Mouse (Mus musculus): ENCODE measurements at regions not wholly inside any gene's neighbourhood (a gene's known extent, or its start where the extent isn't known, plus 50 kb on each side); places are given as distances from the start of the nearest gene placed in this dataset.
A peak's percentile ranks its signal among the peaks of the same experiment; 100 is the strongest.

DNA sequence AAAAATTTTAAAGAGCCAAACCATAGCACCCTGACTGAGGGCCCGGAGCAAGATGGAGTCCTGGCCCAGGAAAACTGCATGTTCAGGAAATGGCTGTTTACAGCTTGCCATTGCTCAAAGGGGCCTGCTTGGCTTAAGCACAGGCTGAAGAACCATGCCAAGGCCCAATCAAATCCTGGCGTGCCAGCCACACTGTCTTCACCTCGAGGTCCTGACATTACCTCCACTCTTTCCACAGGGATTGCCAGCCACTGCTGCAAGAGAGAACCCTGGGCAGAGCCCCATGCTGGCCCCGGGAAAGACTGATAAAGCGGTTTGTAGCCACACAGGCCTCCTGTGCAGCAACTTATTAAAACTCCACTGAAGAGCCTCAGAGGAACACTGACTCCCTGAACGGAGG is 199.6 kb downstream of the Cog6 start:
- DNase-seq (ENCODE audit: low read depth in 2 of 2, low spot score in 2 of 2) = no peak

DNA sequence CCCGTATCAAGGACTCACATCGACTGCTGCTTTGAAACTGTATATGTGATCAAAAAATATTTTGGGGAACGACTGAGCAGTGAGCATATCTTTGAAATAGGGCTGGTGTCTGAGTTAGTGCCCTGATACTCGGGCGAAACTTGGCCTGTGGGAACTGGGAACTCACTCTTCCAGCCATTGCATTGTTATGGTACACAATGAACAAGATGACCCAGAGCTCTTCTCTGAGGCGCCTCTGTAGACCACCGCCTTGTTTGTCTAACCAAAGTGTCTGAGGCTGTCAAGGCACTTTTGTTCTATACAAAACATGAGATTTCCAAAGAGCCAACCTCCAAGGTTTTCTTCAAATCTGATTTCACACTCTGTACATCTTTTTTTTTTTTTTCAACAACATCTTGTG is 201.5 kb downstream of the Cog6 start:
- DNase-seq (ENCODE audit: low read depth in 2 of 2, low spot score in 2 of 2) = no peak

DNA sequence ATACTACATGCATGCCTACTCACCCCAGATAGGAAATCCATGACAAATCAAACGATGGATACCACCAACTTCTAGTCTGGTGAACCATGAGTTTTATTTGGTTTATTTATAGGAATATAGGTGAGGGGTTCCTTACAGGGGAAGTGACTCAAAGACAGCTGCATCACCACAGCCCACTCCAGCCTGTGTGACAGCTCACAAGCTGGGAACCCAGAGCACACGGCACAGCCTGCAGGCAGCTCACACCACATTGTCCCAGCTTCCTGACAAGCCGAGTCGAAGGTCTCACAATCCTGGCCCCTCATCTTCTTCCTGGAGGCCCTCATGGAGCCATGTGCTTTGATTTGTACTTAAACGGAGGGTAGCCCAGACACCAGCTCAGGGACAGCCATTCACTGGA is 214.7 kb downstream of the Cog6 start:
- DNase-seq (ENCODE audit: low read depth in 2 of 2, low spot score in 2 of 2) = no peak

DNA sequence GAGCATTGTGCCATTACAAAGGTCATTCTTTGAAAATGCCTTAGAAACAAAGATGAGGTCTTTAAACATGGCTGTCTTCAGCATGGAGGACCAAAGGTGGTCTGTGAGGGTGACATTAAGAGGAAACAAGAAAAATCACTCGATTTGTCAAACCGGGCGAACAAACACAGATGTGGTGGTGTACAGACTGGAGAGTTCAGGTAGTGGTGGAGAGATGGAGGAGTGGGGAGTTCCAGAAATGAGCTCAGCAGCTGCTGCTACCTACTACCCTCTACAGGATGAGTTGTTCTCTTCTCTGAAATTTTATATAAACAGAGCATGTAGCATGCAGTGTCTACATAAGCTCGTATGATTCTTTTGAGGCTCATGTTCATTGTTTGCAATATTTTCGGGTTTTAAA is 215.6 kb downstream of the Cog6 start:
- no peak for DNase-seq (ENCODE audit: low read depth in 2 of 2, low spot score in 2 of 2)

DNA sequence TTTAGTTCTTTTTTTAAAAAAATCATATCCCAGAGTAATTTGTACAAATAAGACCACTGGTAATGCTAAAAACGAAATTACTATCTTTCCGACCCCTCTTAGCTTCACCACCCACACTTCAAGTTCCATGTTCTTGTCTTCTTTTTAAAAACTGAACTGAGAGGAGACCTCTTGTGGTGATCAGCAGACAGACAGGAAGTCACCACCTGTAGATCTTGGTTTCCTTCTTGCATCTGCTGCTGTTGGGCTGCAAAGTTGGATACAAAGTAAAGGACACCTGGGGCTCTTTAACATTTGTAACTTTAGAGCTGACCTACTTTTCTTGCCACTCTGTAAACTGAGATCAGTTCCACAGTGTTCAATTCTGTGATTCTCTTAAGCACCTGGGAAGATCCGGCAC is 216.4 kb downstream of the Cog6 start:
- DNase-seq (ENCODE audit: low read depth in 2 of 2, low spot score in 2 of 2) = peak in 1 of 2 experiments; percentile 38

DNA sequence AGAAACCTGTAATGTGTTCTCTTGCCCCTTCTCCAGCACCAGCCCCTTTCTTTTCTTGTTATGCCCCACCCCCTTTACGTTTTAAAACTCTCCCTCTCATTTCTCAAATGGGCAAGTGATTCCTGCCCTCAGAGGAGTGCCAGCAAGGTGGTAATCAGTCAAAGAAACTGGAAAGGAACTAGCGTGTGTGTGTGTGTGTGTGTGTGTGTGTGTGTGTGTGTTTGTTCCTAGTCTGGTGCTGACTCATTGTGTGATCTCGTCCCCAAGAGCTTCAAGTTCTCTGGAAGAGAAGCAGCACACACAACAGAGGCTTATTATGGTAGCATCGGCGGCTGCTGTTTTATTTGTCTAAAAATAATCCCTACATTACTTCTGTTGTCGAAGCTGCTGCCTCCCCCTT is 219.2 kb downstream of the Cog6 start:
- DNase-seq (ENCODE audit: low read depth in 2 of 2, low spot score in 2 of 2) = peak in 1 of 2 experiments; percentile 9

DNA sequence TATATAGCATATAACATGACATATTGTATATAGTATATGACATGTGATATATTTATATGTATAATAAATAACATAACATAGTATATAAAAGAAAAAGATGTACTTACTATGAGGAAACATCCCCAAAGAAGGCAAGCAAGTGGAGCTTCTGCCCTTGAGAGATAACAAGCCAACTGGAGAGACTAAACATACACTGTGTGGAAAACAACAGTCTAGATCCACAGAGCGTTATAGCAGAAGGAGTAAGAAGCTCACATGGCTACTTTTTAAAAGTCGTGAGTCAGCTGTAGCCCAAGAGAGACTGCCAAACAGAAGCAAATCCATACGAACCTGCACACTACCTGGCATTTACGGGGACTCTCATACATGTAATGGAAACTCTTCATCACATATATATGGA is 219.9 kb downstream of the Cog6 start:
- no peak for DNase-seq (ENCODE audit: low read depth in 2 of 2, low spot score in 2 of 2)

DNA sequence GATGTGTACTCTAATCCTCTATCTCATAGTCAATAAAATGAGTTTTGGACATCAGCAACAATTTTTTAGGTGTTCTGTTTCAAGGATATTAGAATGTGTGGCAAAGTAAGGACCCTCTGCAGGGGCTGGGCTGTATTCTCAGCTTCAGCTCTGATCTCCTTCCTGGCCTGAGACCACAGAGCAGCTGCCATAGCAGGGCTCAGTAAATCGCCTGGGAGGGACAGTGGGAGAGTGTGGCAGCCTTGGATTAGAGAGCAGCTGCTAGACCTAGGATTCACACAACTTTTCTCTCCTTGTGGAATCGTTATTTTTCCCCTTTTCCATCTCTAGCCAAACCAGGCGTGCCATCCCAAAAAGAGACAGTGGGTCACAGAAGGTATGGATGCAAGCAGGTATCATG is 222.8 kb downstream of the Cog6 start:
- DNase-seq (ENCODE audit: low read depth in 2 of 2, low spot score in 2 of 2) = no peak

DNA sequence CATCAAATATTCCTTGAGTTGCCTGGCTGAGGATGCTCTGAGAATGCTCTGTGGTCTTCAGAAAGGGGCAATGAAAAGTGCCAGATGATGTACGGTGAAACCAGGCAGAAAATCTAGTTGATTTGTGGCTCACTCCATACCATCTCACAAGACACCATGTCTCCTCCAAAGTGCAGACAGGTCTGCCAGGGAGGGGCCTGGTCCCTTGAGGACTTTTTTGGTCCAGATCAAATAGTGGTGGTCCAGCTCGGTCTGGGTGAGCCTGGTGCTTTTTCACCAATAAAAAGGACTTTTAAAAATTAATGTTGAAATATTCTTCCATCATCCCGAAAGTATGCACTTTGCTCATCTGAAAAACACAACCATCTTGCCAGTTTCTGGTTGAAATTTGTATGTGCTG is 224.2 kb downstream of the Cog6 start:
- no peak for DNase-seq (ENCODE audit: low read depth in 2 of 2, low spot score in 2 of 2)

DNA sequence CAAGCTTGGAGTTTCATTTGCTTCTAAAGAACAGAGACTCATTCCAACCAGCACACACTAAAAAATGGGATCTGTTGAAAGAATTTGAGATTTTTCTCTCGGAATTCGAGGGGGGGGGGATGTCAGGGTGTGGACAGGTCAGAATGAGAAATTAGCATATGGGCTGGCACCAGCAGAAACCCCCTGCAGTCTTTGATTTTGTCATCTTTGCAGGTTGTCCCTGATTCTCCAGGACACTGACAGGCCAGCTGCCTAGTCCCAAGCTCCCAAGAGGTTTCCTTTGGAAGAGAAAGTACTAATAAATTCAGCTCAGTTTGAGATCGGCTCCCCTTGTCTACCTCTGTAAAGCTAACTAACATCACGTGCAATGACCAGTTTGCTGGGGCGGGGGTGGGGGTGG is 224.9 kb downstream of the Cog6 start:
- DNase-seq (ENCODE audit: low read depth in 2 of 2, low spot score in 2 of 2) = no peak

DNA sequence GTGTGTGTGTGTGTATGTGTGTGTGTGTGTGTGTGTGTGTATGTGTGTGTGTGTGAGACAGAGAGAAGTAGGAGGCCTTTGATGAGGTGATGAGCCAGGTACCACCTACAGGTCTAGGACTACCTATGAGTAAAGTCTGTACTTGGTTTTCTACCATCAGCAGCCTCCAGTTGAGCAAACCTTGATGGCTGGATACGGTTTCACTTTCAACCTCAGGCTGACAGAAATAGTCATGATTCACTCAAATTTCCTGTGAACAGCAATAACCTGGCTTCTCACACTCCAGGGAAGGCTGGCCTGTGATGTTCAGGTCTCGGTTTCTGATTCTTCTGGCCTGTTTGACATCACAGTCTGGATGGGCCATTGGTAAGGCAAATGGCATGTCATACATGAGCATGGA is 226.1 kb downstream of the Cog6 start:
- DNase-seq (ENCODE audit: low read depth in 2 of 2, low spot score in 2 of 2) = no peak

DNA sequence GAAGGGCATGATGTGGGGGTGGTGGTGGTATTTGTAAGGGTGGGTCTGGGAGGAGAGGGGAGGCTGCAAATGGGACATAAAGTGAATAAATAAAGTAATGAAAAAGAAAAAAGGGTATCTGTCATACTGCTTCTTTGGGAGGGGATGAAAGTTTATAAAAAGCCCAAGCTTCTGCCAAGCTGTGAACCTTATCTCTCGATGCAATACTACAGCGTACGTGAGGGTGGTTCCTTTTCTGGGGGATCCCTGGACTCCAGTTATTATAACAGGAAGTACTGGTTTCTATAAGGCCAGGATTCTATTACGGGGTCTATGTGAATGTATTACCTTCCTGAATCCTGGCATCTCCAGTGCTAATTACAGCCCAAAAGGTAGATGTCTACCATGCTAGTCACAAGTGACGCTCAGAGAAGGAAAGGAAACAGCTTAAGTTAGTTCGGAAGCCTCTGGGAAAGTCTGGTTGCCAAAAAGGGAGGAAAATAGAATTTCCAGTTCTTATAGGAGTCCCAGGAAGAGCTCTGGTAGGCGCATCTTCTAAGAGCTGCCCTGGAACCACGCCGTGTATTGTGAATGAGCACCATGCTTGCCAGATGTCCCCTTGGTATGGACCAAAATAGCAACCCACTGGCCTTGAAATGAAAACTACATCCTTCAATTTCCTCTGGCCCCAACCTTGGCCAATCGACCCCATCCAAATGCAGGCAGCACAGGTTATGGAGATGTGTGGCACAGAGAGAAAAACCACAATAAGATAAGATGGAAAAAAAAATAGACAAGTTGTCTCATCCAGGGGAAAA is 228.9 kb downstream of the Cog6 start:
- DNase-seq (ENCODE audit: low read depth in 2 of 2, low spot score in 2 of 2) = no peak

DNA sequence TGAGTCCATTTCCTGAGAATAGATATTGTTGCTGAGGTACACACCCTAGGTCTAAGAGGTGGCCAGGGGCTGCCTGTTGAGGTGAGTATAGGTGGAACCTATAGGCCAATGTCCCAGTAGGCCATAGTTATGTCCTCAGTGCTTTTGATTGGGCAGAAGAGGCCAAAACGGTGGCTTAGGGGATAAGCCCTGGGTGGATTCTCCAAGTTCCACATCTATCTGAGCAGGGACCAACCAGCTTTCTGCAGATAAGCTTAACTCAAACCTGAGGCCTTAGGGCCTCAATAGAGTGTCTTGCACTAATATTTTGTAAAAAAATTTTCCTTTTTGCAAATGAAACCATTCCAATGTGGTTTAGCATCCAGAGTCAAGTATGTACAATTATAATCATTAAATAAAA is 231.4 kb downstream of the Cog6 start:
- no peak for DNase-seq (ENCODE audit: low read depth in 2 of 2, low spot score in 2 of 2)

DNA sequence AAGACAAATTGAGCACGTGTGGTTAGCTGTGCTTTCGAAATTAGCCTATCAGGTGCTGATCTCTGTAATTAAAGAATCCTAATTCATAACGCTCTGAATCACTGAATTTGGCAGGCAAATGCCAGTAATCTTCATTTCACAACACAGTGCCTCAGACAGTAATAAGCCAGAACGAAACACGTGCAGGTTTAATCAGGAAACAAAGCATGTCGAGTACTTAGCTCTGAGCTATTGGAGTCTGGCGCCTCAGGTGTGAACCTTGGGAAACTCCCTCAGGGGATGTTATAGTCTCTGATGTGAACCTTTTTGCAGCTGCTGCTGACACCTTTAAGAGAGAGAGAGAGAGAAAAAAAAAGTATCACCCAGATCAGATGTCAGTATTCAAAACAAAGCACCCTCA is 232.6 kb downstream of the Cog6 start:
- no peak for DNase-seq (ENCODE audit: low read depth in 2 of 2, low spot score in 2 of 2)

DNA sequence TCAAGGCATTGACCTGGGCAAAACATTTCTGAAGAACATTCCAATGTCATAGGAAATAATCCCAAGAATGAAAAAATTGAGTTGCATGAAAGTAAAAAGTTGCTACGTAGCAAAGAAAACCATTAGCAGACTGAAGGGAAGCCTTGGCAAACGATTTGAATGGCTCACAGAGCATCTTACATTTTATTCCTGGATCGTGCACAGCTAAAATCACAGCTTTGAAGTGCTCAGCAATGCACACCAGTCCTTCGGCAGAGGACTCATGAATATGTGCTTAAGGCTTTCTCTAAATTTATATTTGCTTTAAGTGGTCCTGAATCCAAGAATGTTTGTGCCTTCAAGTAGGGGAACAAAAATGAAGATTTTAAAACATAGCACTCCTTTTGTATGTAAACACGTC is 234.5 kb downstream of the Cog6 start:
- no peak for DNase-seq (ENCODE audit: low read depth in 2 of 2, low spot score in 2 of 2)

DNA sequence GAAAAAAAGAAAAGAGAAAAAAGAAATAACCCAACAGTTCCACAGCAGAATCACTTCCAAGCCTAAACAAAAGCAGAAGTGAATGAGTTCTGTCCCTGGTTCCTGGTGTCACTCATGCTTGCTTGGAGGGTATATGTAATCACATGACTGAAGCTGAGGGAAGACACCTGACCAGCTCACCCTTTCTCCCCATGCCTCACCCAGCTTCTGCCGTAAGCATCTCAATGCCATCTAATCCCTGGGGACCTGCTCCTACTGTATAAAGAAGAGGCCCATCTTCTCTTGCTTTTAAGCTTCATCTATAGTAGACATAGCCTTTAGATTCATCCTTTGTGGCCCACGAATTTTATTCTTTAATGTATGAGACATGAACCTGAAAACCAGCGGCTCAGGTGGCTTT is 235.5 kb downstream of the Cog6 start:
- DNase-seq (ENCODE audit: low read depth in 2 of 2, low spot score in 2 of 2) = no peak

DNA sequence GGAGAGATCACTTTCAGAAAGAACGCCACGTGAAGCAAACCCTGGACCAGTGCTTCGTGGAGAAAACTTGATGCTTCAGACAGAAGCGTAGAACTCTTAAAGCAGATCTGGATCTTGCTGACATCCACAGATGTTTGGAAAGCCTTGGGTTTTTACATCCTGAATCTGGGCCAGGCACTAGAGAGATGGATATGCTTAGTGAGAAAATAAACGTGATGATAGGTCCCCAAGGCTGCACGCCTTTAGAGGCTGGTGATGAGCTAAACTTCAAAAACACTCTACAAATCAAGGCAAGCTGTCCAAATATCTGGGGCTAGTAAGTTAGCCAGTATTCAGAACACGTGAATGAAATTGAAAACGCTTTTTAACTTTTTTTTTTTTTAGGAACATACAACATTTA is 236.7 kb downstream of the Cog6 start:
- DNase-seq (ENCODE audit: low read depth in 2 of 2, low spot score in 2 of 2) = no peak

DNA sequence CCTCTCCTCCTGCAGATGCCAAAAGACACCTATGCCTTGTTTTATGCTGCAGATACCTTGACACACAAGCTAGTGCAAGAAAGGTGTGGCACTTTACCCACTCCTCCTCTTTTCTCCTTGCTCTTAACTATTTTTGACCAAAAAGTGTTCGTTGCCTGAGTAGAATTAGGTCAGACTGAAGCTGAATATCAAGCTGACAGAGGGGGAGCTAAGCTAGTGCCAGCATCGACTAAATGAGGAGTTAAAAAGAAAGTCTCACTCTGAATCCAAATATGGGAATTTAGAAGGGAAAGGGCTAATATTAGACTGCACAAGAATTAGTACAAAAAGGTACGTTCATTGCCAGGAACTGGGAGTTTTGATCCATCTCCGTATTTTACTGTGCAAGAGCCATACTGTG is 241.2 kb downstream of the Cog6 start:
- no peak for DNase-seq (ENCODE audit: low read depth in 2 of 2, low spot score in 2 of 2)

DNA sequence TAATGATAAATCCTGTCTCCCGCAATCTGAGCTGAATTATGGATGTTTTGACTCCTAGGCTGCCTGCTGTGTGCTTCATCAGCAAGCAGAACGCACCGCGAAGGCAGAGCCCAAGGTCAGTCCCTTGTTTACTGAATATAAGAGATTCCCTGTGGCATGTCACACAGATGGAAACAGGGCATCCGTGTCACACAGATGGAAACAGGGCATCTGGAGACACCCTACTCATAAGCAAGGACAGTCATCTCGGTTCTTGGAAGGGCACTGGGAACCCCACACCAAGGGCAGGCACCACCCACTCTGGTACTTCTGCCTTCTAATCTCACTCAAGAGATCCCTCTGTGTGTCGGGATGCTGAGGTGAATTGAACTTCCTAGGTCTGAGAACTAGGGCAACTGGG is 241.9 kb downstream of the Cog6 start:
- no peak for DNase-seq (ENCODE audit: low read depth in 2 of 2, low spot score in 2 of 2)

DNA sequence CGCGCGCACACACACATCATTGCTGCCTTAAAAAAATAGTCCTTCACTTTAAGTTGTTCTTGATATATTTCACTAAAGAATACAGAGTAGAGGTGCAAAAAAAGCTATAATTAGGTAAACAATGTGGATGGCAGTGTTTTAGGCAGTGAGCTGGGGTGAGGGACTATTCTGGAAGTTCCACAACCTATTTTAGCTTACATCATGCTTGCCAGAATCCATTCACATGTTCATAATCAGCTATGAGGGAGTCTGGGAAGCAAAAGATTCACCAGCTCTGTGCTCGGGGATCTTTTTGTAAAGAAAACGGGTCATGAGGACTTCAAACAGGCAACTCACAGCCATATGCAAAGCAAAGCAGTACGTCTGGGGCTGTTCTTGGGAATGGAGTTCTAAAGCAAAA is 242.3 kb downstream of the Cog6 start:
- no peak for DNase-seq (ENCODE audit: low read depth in 2 of 2, low spot score in 2 of 2)

DNA sequence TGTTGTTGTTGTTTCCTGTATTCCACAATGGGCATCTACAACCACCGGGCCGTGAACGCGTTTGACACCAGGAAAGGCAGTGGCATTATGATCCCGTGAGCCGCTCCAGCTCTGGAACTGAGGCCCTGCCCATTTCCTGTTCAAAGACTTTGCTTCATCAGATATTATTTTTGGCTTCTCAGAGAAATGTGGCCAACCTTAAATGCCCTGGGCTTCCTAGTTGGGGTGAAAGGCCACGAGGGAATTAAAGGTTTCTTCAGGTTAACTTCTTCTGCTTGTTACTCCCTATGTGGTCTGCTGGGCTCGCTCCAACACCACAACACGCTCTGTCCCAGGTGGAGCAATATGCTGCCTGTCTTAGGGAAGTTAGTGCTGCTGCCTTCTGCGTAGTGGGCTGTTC is 249.8 kb downstream of the Cog6 start:
- no peak for DNase-seq (ENCODE audit: low read depth in 2 of 2, low spot score in 2 of 2)

DNA sequence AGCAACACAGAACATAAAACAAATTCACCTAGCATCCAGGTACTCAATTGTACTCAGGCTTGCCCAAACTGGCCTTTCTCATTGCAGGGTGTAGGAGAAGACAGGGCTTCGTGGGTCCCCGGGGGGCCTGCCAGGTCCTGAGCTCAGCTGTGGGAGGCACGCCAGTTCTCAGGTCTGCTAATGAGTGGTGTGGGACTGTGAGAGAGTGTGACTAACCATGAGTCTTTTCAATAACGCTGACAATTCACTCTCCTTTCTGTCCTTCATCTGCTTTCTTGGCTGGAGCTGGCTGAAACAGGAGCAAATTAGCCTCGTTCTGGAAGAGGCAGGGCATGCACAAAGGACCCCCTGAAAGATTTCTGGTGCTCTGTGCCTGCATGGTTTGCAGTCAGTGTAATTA is 250.2 kb downstream of the Cog6 start:
- DNase-seq (ENCODE audit: low read depth in 2 of 2, low spot score in 2 of 2) = no peak

DNA sequence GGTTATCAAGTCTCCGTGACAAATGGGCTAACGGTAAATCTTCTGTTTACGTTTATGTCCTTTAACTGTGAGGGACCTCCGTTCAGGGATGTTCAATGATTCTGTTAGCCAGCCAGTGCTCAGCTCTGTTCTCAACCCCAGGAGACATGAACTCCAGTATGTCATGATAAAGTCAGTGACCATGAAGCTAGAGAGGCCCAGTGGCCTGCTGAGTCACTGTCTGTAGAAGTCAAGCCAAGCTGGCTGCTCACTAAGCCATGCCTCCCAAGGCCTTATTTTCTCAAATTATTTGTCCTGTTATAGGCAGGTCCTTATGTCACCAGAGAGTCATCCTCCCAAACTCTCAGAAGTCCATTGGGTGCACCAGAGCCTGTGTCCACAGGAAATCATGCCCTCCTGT is 252.9 kb downstream of the Cog6 start:
- DNase-seq (ENCODE audit: low read depth in 2 of 2, low spot score in 2 of 2) = no peak

DNA sequence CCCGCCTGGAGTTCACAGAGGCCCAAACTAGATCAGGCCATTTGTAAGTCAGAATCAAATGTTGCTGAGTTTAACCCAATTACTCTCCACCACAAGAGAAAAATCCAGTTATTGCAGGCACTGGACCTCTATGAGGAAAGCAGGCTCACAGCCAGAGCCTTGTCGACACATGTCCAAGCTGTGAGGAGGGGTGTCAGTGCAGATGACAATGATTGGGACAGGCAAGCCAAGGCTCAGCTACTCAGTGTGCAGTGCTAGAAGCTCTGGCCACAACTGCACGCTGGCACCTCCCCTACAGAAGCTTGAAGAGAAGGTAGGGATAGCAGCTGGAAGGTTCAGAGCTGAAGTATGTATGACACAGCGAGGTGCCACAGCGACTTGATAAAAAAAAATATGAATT is 253.4 kb downstream of the Cog6 start:
- no peak for DNase-seq (ENCODE audit: low read depth in 2 of 2, low spot score in 2 of 2)
